Mouse (Mus musculus) right cerebral cortex, postnatal 36 days (tissue): Measurements from ENCODE around the gene Galnt3.

Source experiments
- DNase-seq, 2 experiments: peaks; one replicate each; pipeline ENCODE4 v3.0.0; 2022; ENCODE audit warnings: low spot score in 2 of 2, mixed read lengths in 1 of 2

Gene Galnt3

GRCm38 (mm10) chr2:66124591-66125271 lies at the start of gene Galnt3:
TSS of gene Galnt3 (minus strand) at chr2:66124994.
- DNase-seq: no peak

- DNase-seq: no peak
These were observed 48.3 kb upstream of the Galnt3 start for GRCm38 (mm10) chr2:66173134-66173533.

- no peak for DNase-seq
These were observed 46.8 kb upstream of the Galnt3 start for GRCm38 (mm10) chr2:66171643-66172042.

GRCm38 (mm10) chr2:66170721-66171120 lies 45.9 kb upstream of the Galnt3 start:
- no peak for DNase-seq

GRCm38 (mm10) chr2:66165025-66165424 lies 40.2 kb upstream of the Galnt3 start:
- DNase-seq: no peak

GRCm38 (mm10) chr2:66158140-66158915 lies 33.5 kb upstream of the Galnt3 start:
- DNase-seq: no peak

GRCm38 (mm10) chr2:66151436-66151835 lies 26.6 kb upstream of the Galnt3 start:
- DNase-seq: no peak

GRCm38 (mm10) chr2:66150531-66150930 lies 25.7 kb upstream of the Galnt3 start:
- no peak for DNase-seq

- DNase-seq: no peak
These were observed 23.9 kb upstream of the Galnt3 start for GRCm38 (mm10) chr2:66148654-66149230.

- DNase-seq: no peak
These were observed 21.7 kb upstream of the Galnt3 start for GRCm38 (mm10) chr2:66146473-66146872.

GRCm38 (mm10) chr2:66144770-66145169 lies 20.0 kb upstream of the Galnt3 start:
- no peak for DNase-seq

GRCm38 (mm10) chr2:66143284-66143683 lies 18.5 kb upstream of the Galnt3 start:
- no peak for DNase-seq

GRCm38 (mm10) chr2:66142711-66143110 lies 17.9 kb upstream of the Galnt3 start:
- DNase-seq: no peak

- no peak for DNase-seq
These were observed 17.5 kb upstream of the Galnt3 start for GRCm38 (mm10) chr2:66142268-66142667.

GRCm38 (mm10) chr2:66140246-66140645 lies 15.5 kb upstream of the Galnt3 start:
- DNase-seq: no peak

GRCm38 (mm10) chr2:66131862-66132544 lies 7.2 kb upstream of the Galnt3 start:
- DNase-seq: no peak

- DNase-seq: no peak
These were observed 4.1 kb upstream of the Galnt3 start for GRCm38 (mm10) chr2:66128941-66129340.

- DNase-seq: no peak
These were observed 2.7 kb upstream of the Galnt3 start for GRCm38 (mm10) chr2:66127541-66127940.

- no peak for DNase-seq
These were observed 2.1 kb upstream of the Galnt3 start for GRCm38 (mm10) chr2:66126936-66127335.

GRCm38 (mm10) chr2:66123756-66124589 lies 821 bp downstream of the Galnt3 start:
- no peak for DNase-seq

- no peak for DNase-seq
These were observed 7.1 kb downstream of the Galnt3 start for GRCm38 (mm10) chr2:66117686-66118085.
